Mouse (Mus musculus) forebrain, embryonic 15.5 days (tissue): ENCODE measurements at regions not wholly inside any gene's neighbourhood (a gene's known extent, or its start where the extent isn't known, plus 50 kb on each side); places are given as distances from the start of the nearest gene placed in this dataset.

Source experiments
- ATAC-seq: fragments of 200-750 bp; cut with Nextera tagmentation; replicated peaks from 2 replicates; pipeline ENCODE4 v1.8.0; 2017; ENCODE audit warnings: mild to moderate bottlenecking, moderate TSS enrichment, moderate library complexity
- H3K27ac ChIP-seq: fragments of 300-500 bp; sonication (generic); replicated peaks from 2 replicates; pipeline ENCODE4 v1.5.1; 2015; ENCODE audit warnings: mild to moderate bottlenecking, inconsistent platforms
- H3K27me3 ChIP-seq: fragments of 300-500 bp; sonication (generic); 2 replicates; pipeline ENCODE4 v1.6.1; 2015; ENCODE audit warnings: inconsistent platforms
- H3K36me3 ChIP-seq: fragments of 300-500 bp; sonication (generic); 2 replicates; pipeline ENCODE4 v1.6.1; 2015; ENCODE audit warnings: mild to moderate bottlenecking, inconsistent platforms
- H3K4me1 ChIP-seq: fragments of 300-500 bp; sonication (generic); 2 replicates; pipeline ENCODE4 v1.6.1; 2015; ENCODE audit warnings: inconsistent platforms
- H3K4me2 ChIP-seq: fragments of 300-500 bp; sonication (generic); replicated peaks from 2 replicates; pipeline ENCODE4 v1.6.1; 2015; ENCODE audit warnings: mild to moderate bottlenecking, inconsistent platforms
- H3K4me3 ChIP-seq: fragments of 300-500 bp; sonication (generic); 2 replicates; pipeline ENCODE4 v1.5.1; 2015; ENCODE audit warnings: mild to moderate bottlenecking, inconsistent platforms
- H3K9ac ChIP-seq: fragments of 300-500 bp; sonication (generic); replicated peaks from 2 replicates; pipeline ENCODE4 v1.6.1; 2015; ENCODE audit warnings: mild to moderate bottlenecking, inconsistent platforms
- H3K9me3 ChIP-seq: fragments of 300-500 bp; sonication (generic); 2 replicates; pipeline ENCODE4 v1.6.1; 2016; ENCODE audit warnings: inconsistent platforms
- WGBS: fragments of 180-500 bp; shearing (Covaris S2); methylation state at CpG from one replicate; pipeline ENCODE4 v1.1.7; 2015; ENCODE audit warnings: mixed read lengths; 5-methylcytosine and 5-hydroxymethylcytosine counted together

- no peak overlapping the region for H3K4me3 ChIP-seq
- H3K27ac ChIP-seq, result no peak overlapping the region
- no peaks in the 10 kb centered on the region for H3K36me3 ChIP-seq
- WGBS, result 81% methylated on average over 1 of the region's 1 CpGs
- H3K4me1 ChIP-seq, result no peaks in the 10 kb centered on the region
- no peaks in the 10 kb centered on the region for H3K27me3 ChIP-seq
- no peak overlapping the region for H3K9ac ChIP-seq
- H3K4me2 ChIP-seq, result no peak overlapping the region
- peak; percentile 41; the same call in 1 of the 2 replicates for ATAC-seq
- no peaks in the 10 kb centered on the region for H3K9me3 ChIP-seq
Measured at GRCm38 (mm10) chr2:45903350-45903749, 786.2 kb upstream of the Zeb2 start.

- Histone ChIP-seq H3K9ac (no peak overlapping the region), H3K9me3 (no peaks in the 10 kb centered on the region), H3K27ac (no peak overlapping the region), H3K4me2 (no peak overlapping the region), H3K4me3 (no peak overlapping the region), H3K4me1 (no peaks in the 10 kb centered on the region), H3K27me3 (no peaks in the 10 kb centered on the region), H3K36me3 (no peaks in the 10 kb centered on the region)
- ATAC-seq, result no peak
- WGBS, result 95% methylated on average over 4 of the region's 4 CpGs
Measured at GRCm38 (mm10) chr2:45901892-45902291, 784.7 kb upstream of the Zeb2 start.

- H3K27ac ChIP-seq, result no peak overlapping the region
- H3K9me3 ChIP-seq, result no peaks in the 10 kb centered on the region
- H3K4me3 ChIP-seq, result no peak overlapping the region
- no peak overlapping the region for H3K4me2 ChIP-seq
- no peak overlapping the region for H3K9ac ChIP-seq
- ATAC-seq, result no peak
- no peaks in the 10 kb centered on the region for H3K27me3 ChIP-seq
- H3K4me1 ChIP-seq, result no peaks in the 10 kb centered on the region
- WGBS, result 85% methylated on average over 3 of the region's 3 CpGs
- H3K36me3 ChIP-seq, result no peaks in the 10 kb centered on the region
Measured at GRCm38 (mm10) chr2:45884680-45885079, 767.5 kb upstream of the Zeb2 start.

GRCm38 (mm10) chr2:45878656-45879055, 761.5 kb upstream of the Zeb2 start:
- Histone ChIP-seq H3K36me3 (no peaks in the 10 kb centered on the region), H3K27me3 (no peaks in the 10 kb centered on the region), H3K9ac (no peak overlapping the region), H3K27ac (no peak overlapping the region), H3K4me1 (no peaks in the 10 kb centered on the region), H3K9me3 (no peaks in the 10 kb centered on the region), H3K4me2 (no peak overlapping the region), H3K4me3 (no peak overlapping the region)
- no peak for ATAC-seq

GRCm38 (mm10) chr2:45859901-45860331, 742.7 kb upstream of the Zeb2 start:
- H3K27ac ChIP-seq, result no peak overlapping the region
- H3K4me2 ChIP-seq, result no peak overlapping the region
- no peak overlapping the region for H3K9ac ChIP-seq
- no peaks in the 10 kb centered on the region for H3K9me3 ChIP-seq
- 67% methylated on average over 4 of the region's 4 CpGs for WGBS
- H3K36me3 ChIP-seq, result no peaks in the 10 kb centered on the region
- H3K27me3 ChIP-seq, result no peaks in the 10 kb centered on the region
- ATAC-seq, result no peak
- no peaks in the 10 kb centered on the region for H3K4me1 ChIP-seq
- no peak overlapping the region for H3K4me3 ChIP-seq

GRCm38 (mm10) chr2:45859445-45859844, 742.2 kb upstream of the Zeb2 start:
- H3K9me3 ChIP-seq, result no peaks in the 10 kb centered on the region
- H3K9ac ChIP-seq, result no peak overlapping the region
- WGBS, result 80% methylated on average over 6 of the region's 6 CpGs
- no peaks in the 10 kb centered on the region for H3K36me3 ChIP-seq
- H3K4me1 ChIP-seq, result no peaks in the 10 kb centered on the region
- H3K27ac ChIP-seq, result no peak overlapping the region
- H3K4me3 ChIP-seq, result no peak overlapping the region
- no peaks in the 10 kb centered on the region for H3K27me3 ChIP-seq
- no peak for ATAC-seq
- no peak overlapping the region for H3K4me2 ChIP-seq

GRCm38 (mm10) chr2:45850018-45850605, 732.9 kb upstream of the Zeb2 start:
- WGBS, result 72% methylated on average over 6 of the region's 6 CpGs
- no peaks in the 10 kb centered on the region for H3K9me3 ChIP-seq
- no peak overlapping the region for H3K4me3 ChIP-seq

GRCm38 (mm10) chr2:45840389-45840788, 723.2 kb upstream of the Zeb2 start:
- no peaks in the 10 kb centered on the region for H3K9me3 ChIP-seq
- no peak overlapping the region for H3K9ac ChIP-seq
- no peaks in the 10 kb centered on the region for H3K36me3 ChIP-seq
- peaks cover 5% of the 10 kb centered on the region; the same call in 1 of the 2 replicates for H3K4me1 ChIP-seq
- H3K27ac ChIP-seq, result no peak overlapping the region
- H3K4me3 ChIP-seq, result no peak overlapping the region
- H3K4me2 ChIP-seq, result no peak overlapping the region
- H3K27me3 ChIP-seq, result no peaks in the 10 kb centered on the region
- no peak for ATAC-seq

More at GRCm38 (mm10) chr2:45850018-45850605, 732.9 kb upstream of the Zeb2 start:
- no peak overlapping the region for H3K27ac ChIP-seq
- no peaks in the 10 kb centered on the region for H3K27me3 ChIP-seq
- no peak overlapping the region for H3K9ac ChIP-seq
- no peaks in the 10 kb centered on the region for H3K36me3 ChIP-seq
- peak; percentile 78 for ATAC-seq
- no peaks in the 10 kb centered on the region for H3K4me1 ChIP-seq
- no peak overlapping the region for H3K4me2 ChIP-seq

GRCm38 (mm10) chr2:45836546-45837221, 719.5 kb upstream of the Zeb2 start:
- Histone ChIP-seq H3K4me1 (peaks cover 5% of the 10 kb centered on the region; the same call in 1 of the 2 replicates), H3K9me3 (no peaks in the 10 kb centered on the region), H3K36me3 (no peaks in the 10 kb centered on the region), H3K9ac (no peak overlapping the region), H3K27ac (no peak overlapping the region), H3K4me2 (no peak overlapping the region), H3K27me3 (no peaks in the 10 kb centered on the region), H3K4me3 (no peak overlapping the region)
- peak; percentile 95 for ATAC-seq
- 35% methylated on average over 6 of the region's 6 CpGs for WGBS

- Histone ChIP-seq H3K4me2 (no peak overlapping the region), H3K27ac (no peak overlapping the region), H3K27me3 (no peaks in the 10 kb centered on the region), H3K4me3 (no peak overlapping the region), H3K36me3 (no peaks in the 10 kb centered on the region), H3K9ac (no peak overlapping the region), H3K4me1 (no peaks in the 10 kb centered on the region), H3K9me3 (no peaks in the 10 kb centered on the region)
- no peak for ATAC-seq
- WGBS, result 77% methylated on average over 8 of the region's 8 CpGs
Measured at GRCm38 (mm10) chr2:45817945-45818719, 700.9 kb upstream of the Zeb2 start.

- Histone ChIP-seq H3K4me2 (no peak overlapping the region), H3K9ac (no peak overlapping the region), H3K36me3 (no peaks in the 10 kb centered on the region), H3K27me3 (no peaks in the 10 kb centered on the region), H3K27ac (no peak overlapping the region), H3K9me3 (no peaks in the 10 kb centered on the region), H3K4me3 (no peak overlapping the region), H3K4me1 (no peaks in the 10 kb centered on the region)
- ATAC-seq, result no peak
- WGBS, result 97% methylated on average over 4 of the region's 4 CpGs
Measured at GRCm38 (mm10) chr2:45814741-45815140, 697.5 kb upstream of the Zeb2 start.

- H3K4me2 ChIP-seq, result no peak overlapping the region
- H3K4me3 ChIP-seq, result no peak overlapping the region
- no peak overlapping the region for H3K9ac ChIP-seq
- no peaks in the 10 kb centered on the region for H3K27me3 ChIP-seq
- 40% methylated on average over 2 of the region's 2 CpGs for WGBS
- no peaks in the 10 kb centered on the region for H3K4me1 ChIP-seq
- no peaks in the 10 kb centered on the region for H3K9me3 ChIP-seq
- no peak overlapping the region for H3K27ac ChIP-seq
- ATAC-seq, result no peak
- H3K36me3 ChIP-seq, result no peaks in the 10 kb centered on the region
Measured at GRCm38 (mm10) chr2:45805329-45805728, 688.1 kb upstream of the Zeb2 start.
